Mouse (Mus musculus) embryo, embryonic 11 days (tissue): ENCODE measurements at regions not wholly inside any gene's neighbourhood (a gene's known extent, or its start where the extent isn't known, plus 50 kb on each side); places are given as distances from the start of the nearest gene placed in this dataset.

ENCODE experiments used
- DNase-seq: peaks from one replicate; pipeline ENCODE4 v3.0.0-alpha.2; 2015

DNA sequence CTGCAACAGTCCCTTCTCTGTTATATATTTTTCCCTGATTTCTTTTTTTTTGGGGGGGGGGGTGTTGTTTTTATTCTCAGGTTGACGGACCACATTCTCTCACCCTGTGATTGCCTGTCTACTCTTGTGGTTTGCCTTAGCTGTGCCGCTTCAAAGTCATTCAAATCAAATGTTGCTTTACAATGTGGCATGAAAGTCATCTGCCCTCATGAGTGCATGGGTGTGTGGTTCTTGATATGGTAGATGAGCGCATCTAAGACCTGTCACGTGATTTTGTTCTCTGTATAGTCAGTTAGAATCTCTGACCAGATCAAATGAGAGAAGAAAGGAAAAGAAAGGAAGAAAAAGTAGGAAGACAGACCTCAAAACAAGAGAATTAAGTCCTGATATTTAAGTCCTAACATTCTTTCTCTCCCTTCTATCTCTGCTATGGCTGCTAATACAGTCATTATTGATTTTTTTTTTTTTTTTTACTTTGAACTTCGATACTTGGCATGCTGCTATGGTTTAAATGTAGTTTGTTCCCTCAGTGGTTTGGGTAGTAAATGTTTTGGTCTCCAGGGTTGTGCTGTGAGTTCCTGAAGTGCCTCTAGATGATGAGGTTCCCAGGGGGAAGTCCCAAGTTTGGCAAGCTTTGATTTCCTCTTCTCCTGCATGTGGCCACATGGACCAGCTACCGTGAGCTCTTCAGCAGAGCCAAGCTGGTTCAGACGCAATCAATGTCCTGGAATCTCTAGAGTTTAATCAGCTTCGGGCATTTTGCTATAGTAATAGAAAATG is 91.2 kb upstream of the Npas2 start:
- no peak for DNase-seq

DNA sequence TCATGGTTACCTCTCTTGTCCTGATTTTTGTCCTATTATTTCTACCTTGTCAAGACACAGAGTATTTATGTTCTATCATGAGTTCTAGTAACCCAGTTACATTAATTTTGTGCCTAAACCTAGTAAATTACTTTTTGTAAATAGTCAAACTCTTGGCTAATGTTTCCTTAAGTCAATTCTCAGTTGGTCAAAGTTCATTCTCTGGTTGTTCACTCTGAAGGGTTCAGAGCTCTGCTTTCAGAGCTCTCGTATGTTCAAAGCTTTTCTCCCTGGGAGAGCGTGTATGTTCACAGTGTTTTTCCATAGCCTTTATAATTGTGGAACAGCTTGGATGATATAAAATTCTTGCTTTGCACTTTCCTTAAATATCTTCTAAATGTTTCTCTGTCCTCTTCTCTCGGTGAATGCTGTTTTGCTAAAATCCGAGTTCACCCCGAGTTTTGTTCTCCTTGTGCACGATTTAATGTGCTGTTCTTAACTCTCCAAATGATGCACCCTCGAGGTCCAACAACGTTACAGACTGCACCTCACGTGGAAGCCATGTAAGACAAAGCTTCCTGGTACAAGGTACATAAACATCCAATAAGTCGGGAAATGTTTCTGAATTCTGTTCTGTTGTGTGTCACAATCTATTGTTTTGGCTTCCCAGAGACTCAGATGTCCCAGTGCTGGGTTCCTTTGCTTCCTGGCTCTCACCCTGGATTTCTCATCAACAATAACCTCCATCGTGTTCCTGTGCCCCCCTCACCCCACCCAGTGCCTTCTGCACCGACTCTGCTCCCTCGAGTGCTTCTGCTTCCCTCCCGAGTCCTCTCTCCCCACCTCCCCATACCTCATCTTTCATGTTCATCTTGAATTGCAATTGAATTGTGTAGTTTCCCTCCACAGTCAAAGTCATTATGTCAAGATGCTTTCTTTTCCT is 90.3 kb upstream of the Npas2 start:
- DNase-seq: no peak

DNA sequence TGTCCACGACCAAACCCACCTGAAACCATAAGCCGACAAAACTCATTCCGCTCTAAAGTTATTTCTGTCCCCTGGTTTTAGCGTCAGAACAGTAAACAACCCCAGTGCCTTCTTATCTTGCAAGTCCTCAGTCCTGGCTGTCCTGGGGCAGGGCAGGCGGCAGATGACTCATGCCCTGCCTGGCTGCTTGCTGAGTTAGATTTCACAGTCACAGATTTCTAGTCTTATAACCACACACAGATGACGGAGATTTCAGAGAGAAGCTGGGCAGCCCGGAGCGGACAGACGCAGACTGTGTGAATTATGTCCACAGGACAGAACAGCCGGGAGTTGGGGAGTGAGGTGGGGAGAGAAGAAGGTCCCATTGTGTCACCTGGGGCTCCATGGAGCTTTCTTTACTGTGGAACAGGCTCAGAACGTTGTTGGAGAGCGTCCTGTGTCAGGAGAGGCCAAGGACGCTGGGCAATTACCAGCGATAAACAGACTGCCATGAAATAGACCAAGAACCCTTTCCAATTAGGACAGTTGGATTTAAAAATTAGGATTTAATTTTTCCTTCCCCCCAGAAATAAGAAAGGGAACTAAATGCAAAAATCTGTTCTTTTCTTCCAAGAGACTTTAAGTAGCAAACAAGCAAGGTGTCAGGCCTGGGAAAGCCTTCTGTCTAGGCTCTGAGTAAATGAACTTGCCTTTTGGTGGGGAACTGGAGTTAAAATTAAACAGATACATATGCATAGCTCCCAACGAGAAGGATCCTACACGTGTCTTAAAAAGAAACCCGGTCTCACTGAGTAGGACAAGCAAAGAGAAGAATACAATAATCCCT is 87.8 kb upstream of the Npas2 start:
- DNase-seq: peak; percentile 20

DNA sequence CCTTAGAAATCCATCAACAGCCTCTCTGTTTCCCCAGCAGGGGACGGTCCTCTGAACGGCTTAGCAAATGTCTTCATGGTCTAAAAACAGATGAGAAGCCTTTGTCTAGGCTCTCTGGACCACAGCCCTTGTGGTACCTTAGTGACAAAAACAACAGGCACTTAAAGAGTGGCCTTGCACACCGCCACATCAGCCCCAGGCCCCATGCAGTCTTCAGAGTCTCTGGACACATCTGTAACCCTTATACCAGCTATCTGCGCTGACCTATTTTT is 87.2 kb upstream of the Npas2 start:
- no peak for DNase-seq

DNA sequence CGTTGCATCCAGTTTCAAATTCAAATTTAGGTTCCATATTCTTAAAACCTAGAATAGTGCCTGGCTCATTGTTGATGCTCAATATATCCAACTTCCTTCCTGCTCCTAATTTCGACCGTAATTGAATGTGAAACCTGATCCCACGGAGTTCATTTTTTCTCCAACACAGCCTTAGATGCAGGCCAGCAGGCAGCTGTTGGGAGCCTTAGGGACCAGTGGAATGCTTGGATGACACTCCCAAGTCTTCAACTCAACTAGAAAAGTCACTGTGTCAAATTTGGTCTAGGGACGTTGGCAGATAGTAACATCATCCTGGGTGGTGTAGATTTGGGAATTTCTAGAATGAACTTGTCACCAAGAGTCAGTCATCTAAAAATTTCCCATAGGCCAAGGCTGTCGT is 86.9 kb upstream of the Npas2 start:
- no peak for DNase-seq

DNA sequence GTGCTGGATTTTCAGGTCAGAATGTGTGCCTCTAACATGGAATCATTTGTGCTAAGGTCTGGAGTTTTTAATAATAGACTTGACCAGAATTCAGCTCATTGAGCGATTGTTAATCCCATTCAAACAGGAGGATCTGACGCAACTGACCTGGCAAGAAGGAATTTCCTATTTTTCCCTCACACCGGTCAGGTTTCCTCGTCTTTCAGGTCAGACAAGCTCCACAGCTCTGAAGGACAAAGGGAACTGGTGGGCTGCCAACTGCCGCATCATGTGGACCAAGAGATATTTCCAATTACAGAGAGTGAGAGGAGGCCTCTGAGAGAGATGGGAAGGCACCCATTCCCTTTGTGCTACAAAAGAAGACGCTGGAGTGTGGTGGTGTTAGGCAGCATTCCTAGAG is 77.2 kb upstream of the Npas2 start:
- no peak for DNase-seq

DNA sequence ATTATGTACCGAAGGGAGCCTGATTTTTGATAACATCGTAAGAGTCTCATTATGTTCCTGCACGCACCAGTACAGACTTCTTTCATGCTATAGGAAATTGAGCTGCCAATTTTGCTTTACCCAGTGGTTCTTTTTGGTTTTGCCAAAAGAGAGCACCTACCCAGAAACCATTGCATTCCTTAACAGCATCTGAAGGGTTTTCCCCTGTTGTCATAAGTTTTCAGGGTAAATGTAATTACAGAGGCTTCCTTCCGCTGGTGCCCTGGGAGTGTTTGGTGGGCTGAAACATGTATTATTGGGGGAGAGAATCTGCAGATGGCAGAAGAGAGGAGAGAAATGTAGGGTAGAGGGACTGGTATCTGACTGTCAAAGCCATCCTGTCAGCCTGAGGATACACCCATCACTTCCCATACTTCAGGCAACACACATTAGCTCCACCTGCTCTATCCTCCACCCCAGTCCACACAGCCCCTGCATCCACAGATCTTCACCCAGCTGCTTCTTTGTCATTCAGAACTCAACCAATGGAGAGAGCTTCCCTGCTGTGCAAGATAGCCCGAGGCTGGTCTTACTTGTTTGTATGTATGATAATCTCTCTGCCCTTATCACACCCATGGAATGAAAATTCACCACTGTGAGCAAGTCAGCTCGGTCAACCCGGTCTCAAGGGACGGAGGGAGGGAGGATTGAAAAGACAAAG is 71.1 kb upstream of the Npas2 start:
- DNase-seq: no peak

DNA sequence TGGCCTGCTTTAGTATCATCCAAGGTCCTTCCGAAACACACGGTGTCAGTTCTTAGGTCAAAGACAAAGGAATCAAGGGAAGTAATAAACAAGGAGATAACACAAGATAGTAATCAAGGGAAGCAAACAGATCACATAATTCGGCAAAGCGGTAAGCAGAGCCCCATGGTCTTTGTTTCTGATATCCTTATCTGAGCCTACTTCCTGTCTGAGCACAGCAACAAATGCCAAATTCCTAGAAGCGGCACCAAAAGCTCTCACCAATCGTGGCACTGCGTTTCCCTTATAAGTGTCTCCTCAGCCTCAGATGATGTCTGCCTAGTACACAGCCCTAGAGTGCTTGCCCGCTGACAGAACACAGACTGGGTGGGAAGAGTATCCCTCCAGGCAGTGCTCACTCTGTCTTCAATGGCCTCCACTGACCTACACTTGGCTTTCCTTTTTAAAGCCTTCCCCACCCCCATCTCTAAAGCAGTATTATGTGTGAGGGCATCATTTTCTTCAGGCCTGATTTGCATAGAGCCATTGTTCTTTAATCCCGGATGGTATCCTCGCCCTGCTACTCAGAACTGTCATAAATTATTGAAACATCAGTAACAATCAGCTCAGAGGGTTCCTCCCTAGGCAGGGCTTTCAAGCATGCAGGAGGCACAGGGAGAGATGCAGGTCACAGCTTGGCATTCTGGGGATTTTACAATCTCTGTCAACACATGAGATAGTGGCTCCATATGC is 70.3 kb upstream of the Npas2 start:
- no peak for DNase-seq

DNA sequence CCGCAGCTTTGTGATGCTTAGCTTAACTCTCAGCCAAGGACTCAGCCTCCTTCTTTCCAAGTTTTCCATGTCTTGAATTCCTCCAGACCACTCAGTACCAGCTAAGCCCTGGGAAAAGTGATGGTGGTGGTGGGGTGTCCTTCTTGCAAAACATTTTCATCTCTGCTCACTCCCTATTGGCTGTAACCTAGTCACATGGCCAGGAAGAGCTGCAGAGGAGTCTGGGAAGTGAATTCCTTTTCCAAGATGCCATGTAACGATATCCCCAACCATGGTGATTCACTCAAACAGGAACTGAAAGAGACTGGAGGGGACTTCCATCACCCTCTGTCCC is 69.8 kb upstream of the Npas2 start:
- no peak for DNase-seq

DNA sequence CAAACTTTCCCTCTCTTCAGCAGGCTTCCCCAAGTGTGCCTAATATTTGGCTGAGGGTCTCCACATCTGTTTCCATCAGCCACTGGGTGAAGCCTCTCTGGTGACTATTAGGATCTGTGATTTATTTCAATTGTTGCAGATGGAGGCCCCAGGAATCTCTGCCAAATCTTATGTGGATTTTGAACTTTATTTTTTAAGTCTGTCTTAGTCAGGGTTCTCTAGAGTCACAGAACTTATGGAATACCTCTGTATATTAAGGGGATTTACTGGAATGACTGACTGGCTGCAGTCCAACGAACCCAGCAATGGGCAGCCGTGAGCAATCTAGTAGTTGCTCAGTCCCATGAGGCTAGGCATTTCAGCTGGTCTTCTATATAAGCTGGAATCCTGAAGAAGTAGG is 59.0 kb upstream of the Npas2 start:
- DNase-seq: no peak

DNA sequence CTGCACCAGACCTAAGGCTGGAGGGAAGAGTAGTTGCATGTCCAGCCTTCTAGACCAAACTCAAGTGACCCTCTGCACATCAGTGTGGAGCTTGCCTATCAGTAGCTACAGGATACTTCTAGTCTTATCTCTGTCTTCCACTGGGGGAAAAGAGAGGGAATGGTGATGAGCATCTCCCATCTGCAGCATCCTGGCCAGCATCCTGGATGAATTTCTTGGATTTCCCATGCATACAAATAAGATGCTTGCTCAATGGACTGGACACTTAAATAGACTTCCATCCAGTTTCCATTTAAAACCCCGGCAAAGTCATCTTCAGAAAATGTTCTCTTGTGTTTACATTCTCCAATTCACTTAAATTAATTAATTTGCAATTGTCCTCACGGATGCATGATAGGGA is 50.5 kb upstream of the Npas2 start:
- no peak for DNase-seq

DNA sequence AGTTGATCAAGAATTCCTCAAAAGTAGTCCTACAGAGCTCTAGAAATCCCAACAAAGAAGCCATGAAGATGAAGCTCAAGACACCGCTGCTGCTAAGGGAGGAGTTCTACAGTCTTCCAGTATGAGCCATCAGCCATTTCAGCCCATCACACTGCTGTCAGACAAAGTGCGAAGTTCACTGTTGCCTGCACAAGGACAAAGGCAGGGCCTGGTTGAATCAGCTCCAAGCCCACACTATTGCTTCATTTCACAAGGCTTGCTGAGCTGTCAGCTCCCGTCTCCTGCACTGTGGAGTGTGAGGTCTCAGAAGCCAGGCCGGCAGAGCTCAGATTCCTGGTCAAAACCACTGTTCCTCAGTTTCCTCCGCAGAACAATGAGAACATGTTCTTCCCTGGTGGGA is 49.9 kb upstream of the Npas2 start:
- no peak for DNase-seq
